Mouse (Mus musculus) heart, postnatal 0 days (tissue): ENCODE results near the gene Rere.

Experiments
- CTCF ChIP-seq: IDR thresholded peaks from 2 replicates; pipeline ENCODE4 v1.5.1; 2016; ENCODE audit warnings: antibody characterized with exemption, control low read depth, low read depth
- EP300 ChIP-seq: IDR thresholded peaks from 2 replicates; pipeline ENCODE4 v1.6.1; 2016; ENCODE audit warnings: antibody characterized with exemption, low read depth

DNA sequence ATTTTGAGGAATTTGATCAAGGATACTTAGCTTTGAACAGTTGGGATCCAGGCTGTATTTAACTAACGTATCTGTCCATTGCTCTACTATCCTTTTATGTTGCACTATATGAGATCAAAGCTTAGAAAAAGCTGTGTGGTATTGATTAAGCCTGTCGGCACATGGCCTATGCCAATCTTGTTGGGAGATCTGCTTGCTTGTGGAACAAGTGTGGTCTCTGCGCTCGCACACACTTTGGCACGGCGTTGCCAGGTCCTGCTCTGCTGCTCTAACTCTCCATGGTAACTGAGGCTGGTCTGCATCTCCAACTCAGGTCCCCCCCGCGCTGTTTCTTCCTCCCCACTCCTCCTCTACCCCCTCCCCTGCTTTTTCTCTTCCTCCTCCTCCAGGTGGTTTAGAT lies 112.2 kb downstream of the Rere start:
- TF ChIP-seq CTCF (no peak), EP300 (no peak)
